Mouse (Mus musculus): ENCODE measurements at regions not wholly inside any gene's neighbourhood (a gene's known extent, or its start where the extent isn't known, plus 50 kb on each side); places are given as distances from the start of the nearest gene placed in this dataset.
A peak's percentile ranks its signal among the peaks of the same experiment; 100 is the strongest.

DNA sequence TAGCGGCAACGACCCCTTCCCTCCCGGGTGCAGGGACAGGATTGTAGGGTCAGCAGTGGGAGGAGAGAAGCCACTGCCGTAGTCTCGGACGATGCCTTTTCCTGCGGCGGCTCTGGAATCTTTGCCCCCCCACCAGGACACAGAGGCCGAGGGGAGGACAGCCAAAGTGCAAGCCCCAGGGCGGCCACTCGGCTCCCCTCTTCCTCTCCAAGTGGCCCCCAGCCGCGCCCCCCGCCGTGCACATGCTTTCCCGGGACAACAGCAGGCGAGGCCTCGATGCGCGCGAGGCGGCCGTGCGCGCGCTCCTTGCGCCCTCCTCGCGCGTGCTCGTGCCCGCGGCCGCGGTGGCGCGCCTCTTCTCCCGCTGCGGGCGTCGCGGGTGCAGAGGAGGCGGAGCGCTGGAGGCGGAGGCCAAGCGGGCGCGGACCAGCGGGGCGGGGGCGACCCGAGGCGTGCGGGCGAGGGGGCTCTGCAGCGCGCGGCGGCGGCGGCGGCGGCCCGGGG, 83.9 kb upstream of the Arhgap32 start:
- Histone ChIP-seq H3K4me2 (ENCODE audit: low read length) (peak overlapping the region; percentile 79), H3K9me3 (ENCODE audit: control insufficient read depth, low read length) (no peaks in the 10 kb centered on the region), H3K9ac (replicated peaks; ENCODE audit: low read length) (peak overlapping the region; percentile 96), H3K36me3 (ENCODE audit: control insufficient read depth, insufficient read depth, low read length) (no peaks in the 10 kb centered on the region), H3K27me3 (ENCODE audit: control insufficient read depth, insufficient read depth, low read length) (no peaks in the 10 kb centered on the region), H3K4me1 (ENCODE audit: control insufficient read depth, insufficient read depth, low read length) (peaks cover 24% of the 10 kb centered on the region), H3K4me3 (replicated peaks; ENCODE audit: low read depth, low read length) (peak overlapping the region; percentile 80), H3K27ac (replicated peaks; ENCODE audit: low read depth, low read length) (peak overlapping the region; percentile 95)
- ATAC-seq (ENCODE audit: low FRiP score, low TSS enrichment) (peak; percentile 92), DNase-seq (peak; percentile 97)
- under 1% methylated on average over 42 of the region's 64 CpGs for WGBS

GRCm38 (mm10) chr9:32032521-32033185, 83.3 kb upstream of the Arhgap32 start:
- Histone ChIP-seq H3K27ac (replicated peaks; ENCODE audit: low read depth, low read length) (peak overlapping the region; percentile 95), H3K9ac (replicated peaks; ENCODE audit: low read length) (peak overlapping the region; percentile 96), H3K4me2 (ENCODE audit: low read length) (peak overlapping the region; percentile 79), H3K36me3 (ENCODE audit: control insufficient read depth, insufficient read depth, low read length) (no peaks in the 10 kb centered on the region), H3K9me3 (ENCODE audit: control insufficient read depth, low read length) (no peaks in the 10 kb centered on the region), H3K4me3 (replicated peaks; ENCODE audit: low read depth, low read length) (peak overlapping the region; percentile 80), H3K27me3 (ENCODE audit: control insufficient read depth, insufficient read depth, low read length) (no peaks in the 10 kb centered on the region), H3K4me1 (ENCODE audit: control insufficient read depth, insufficient read depth, low read length) (peaks cover 24% of the 10 kb centered on the region)
- DNase-seq (peak; percentile 73), ATAC-seq (ENCODE audit: low FRiP score, low TSS enrichment) (peak; percentile 75)
- under 1% methylated on average over 39 of the region's 94 CpGs for WGBS

GRCm38 (mm10) chr9:32033937-32034336, 82.0 kb upstream of the Arhgap32 start:
- Histone ChIP-seq H3K9ac (replicated peaks; ENCODE audit: low read length) (peak overlapping the region; percentile 96), H3K36me3 (ENCODE audit: control insufficient read depth, insufficient read depth, low read length) (no peaks in the 10 kb centered on the region), H3K4me1 (ENCODE audit: control insufficient read depth, insufficient read depth, low read length) (peaks cover 30% of the 10 kb centered on the region), H3K4me3 (replicated peaks; ENCODE audit: low read depth, low read length) (peak overlapping the region; percentile 80), H3K9me3 (ENCODE audit: control insufficient read depth, low read length) (no peaks in the 10 kb centered on the region), H3K27ac (replicated peaks; ENCODE audit: low read depth, low read length) (no peak overlapping the region), H3K4me2 (ENCODE audit: low read length) (peak overlapping the region; percentile 79), H3K27me3 (ENCODE audit: control insufficient read depth, insufficient read depth, low read length) (no peaks in the 10 kb centered on the region)
- ATAC-seq (ENCODE audit: low FRiP score, low TSS enrichment) (no peak), DNase-seq (no peak)
- 15% methylated on average over 6 of the region's 6 CpGs for WGBS

DNA sequence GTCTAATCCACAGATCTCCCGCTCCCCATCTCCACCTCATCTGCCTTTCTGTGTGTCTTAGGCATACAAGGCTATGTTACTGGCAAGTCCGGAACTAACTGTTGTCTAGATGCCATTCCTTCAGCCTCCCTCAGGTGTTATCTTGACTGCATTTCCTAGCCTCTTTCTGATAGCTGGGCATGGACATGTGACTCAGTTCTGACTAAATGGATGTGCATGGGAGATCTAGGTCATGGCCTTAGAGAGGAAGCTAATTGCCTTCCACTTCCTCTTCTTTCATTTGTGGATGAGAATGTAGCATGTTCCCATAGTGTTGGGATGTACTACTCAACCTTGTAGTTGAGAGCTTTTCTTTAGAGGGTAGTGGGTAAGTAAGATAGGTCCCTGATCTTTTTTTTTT, 75.9 kb upstream of the Arhgap32 start:
- H3K9ac ChIP-seq (replicated peaks; ENCODE audit: low read length): no peak overlapping the region
- H3K4me1 ChIP-seq (ENCODE audit: control insufficient read depth, insufficient read depth, low read length): peaks cover 13% of the 10 kb centered on the region
- no peaks in the 10 kb centered on the region for H3K9me3 ChIP-seq (ENCODE audit: control insufficient read depth, low read length)
- no peak overlapping the region for H3K4me2 ChIP-seq (ENCODE audit: low read length)
- DNase-seq: no peak
- H3K36me3 ChIP-seq (ENCODE audit: control insufficient read depth, insufficient read depth, low read length): no peaks in the 10 kb centered on the region
- no peaks in the 10 kb centered on the region for H3K27me3 ChIP-seq (ENCODE audit: control insufficient read depth, insufficient read depth, low read length)
- ATAC-seq (ENCODE audit: low FRiP score, low TSS enrichment): no peak
- H3K27ac ChIP-seq (replicated peaks; ENCODE audit: low read depth, low read length): no peak overlapping the region
- no peak overlapping the region for H3K4me3 ChIP-seq (replicated peaks; ENCODE audit: low read depth, low read length)
- 98% methylated on average over 2 of the region's 2 CpGs for WGBS

- 91% methylated on average over 1 of the region's 1 CpGs for WGBS
- Histone ChIP-seq H3K4me1 (ENCODE audit: control insufficient read depth, insufficient read depth, low read length) (peaks cover 9% of the 10 kb centered on the region; the same call in 1 of the 2 replicates), H3K27ac (replicated peaks; ENCODE audit: low read depth, low read length) (no peak overlapping the region), H3K4me2 (ENCODE audit: low read length) (no peak overlapping the region), H3K9ac (replicated peaks; ENCODE audit: low read length) (no peak overlapping the region), H3K4me3 (replicated peaks; ENCODE audit: low read depth, low read length) (no peak overlapping the region), H3K9me3 (ENCODE audit: control insufficient read depth, low read length) (no peaks in the 10 kb centered on the region), H3K27me3 (ENCODE audit: control insufficient read depth, insufficient read depth, low read length) (no peaks in the 10 kb centered on the region), H3K36me3 (ENCODE audit: control insufficient read depth, insufficient read depth, low read length) (no peaks in the 10 kb centered on the region)
- ATAC-seq (ENCODE audit: low FRiP score, low TSS enrichment): no peak
- DNase-seq: no peak
Observed at GRCm38 (mm10) chr9:32043344-32043743, 72.6 kb upstream of the Arhgap32 start.

DNA sequence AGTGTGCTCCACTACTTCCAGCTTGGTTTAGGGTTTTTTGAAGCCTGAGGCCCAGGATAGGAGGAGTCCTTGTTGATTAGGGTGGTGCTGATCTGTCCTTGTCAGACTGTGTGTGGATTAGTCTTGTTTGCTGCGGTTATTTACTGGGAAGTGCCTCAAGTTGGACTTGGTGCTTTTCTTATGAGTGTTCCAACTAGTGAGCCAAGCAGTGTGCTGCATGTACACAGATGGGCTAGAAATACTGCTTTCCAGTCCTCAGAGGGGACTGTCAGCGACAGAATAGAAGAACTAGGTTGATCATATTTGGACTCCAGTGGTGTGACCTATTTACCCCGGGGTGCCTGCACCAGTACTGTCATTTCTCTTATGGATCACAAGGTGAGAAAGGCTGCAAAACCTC, 69.1 kb upstream of the Arhgap32 start:
- Histone ChIP-seq H3K36me3 (ENCODE audit: control insufficient read depth, insufficient read depth, low read length) (no peaks in the 10 kb centered on the region), H3K9me3 (ENCODE audit: control insufficient read depth, low read length) (no peaks in the 10 kb centered on the region), H3K4me2 (ENCODE audit: low read length) (no peak overlapping the region), H3K27me3 (ENCODE audit: control insufficient read depth, insufficient read depth, low read length) (no peaks in the 10 kb centered on the region), H3K27ac (replicated peaks; ENCODE audit: low read depth, low read length) (no peak overlapping the region), H3K9ac (replicated peaks; ENCODE audit: low read length) (no peak overlapping the region), H3K4me3 (replicated peaks; ENCODE audit: low read depth, low read length) (no peak overlapping the region), H3K4me1 (ENCODE audit: control insufficient read depth, insufficient read depth, low read length) (no peaks in the 10 kb centered on the region)
- DNase-seq (no peak), ATAC-seq (ENCODE audit: low FRiP score, low TSS enrichment) (no peak)
- WGBS: 94% methylated on average over 3 of the region's 3 CpGs

DNA sequence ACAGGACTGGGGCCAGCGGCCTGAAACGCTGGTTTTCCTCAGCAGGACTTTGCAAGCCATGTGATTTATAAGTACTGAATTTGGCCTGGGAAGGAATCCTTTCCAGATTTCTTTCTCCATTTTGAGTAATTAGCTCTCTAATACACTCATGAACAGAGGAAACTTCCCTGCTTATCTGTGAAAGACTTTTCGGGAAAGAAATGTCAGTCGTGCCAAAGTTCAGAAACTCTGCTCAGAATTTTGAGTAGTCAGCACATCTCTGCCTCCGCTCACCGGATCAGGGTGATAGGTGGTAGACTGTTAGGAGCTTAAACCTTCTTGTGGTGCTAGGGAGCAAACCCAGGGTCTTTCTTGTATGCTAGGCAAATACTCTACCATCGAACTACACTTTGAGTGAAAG, 67.0 kb upstream of the Arhgap32 start:
- Histone ChIP-seq H3K9me3 (ENCODE audit: control insufficient read depth, low read length) (no peaks in the 10 kb centered on the region), H3K4me3 (replicated peaks; ENCODE audit: low read depth, low read length) (no peak overlapping the region), H3K9ac (replicated peaks; ENCODE audit: low read length) (no peak overlapping the region), H3K27ac (replicated peaks; ENCODE audit: low read depth, low read length) (no peak overlapping the region), H3K36me3 (ENCODE audit: control insufficient read depth, insufficient read depth, low read length) (no peaks in the 10 kb centered on the region), H3K4me2 (ENCODE audit: low read length) (no peak overlapping the region), H3K27me3 (ENCODE audit: control insufficient read depth, insufficient read depth, low read length) (no peaks in the 10 kb centered on the region), H3K4me1 (ENCODE audit: control insufficient read depth, insufficient read depth, low read length) (peaks cover 5% of the 10 kb centered on the region)
- DNase-seq: no peak
- WGBS: 88% methylated on average over 7 of the region's 7 CpGs
- no peak for ATAC-seq (ENCODE audit: low FRiP score, low TSS enrichment)

GRCm38 (mm10) chr9:32049546-32049945, 66.4 kb upstream of the Arhgap32 start:
- H3K9ac ChIP-seq (replicated peaks; ENCODE audit: low read length): no peak overlapping the region
- no peak overlapping the region for H3K4me3 ChIP-seq (replicated peaks; ENCODE audit: low read depth, low read length)
- DNase-seq (no peak), ATAC-seq (ENCODE audit: low FRiP score, low TSS enrichment) (no peak)
- no peaks in the 10 kb centered on the region for H3K27me3 ChIP-seq (ENCODE audit: control insufficient read depth, insufficient read depth, low read length)
- no peaks in the 10 kb centered on the region for H3K36me3 ChIP-seq (ENCODE audit: control insufficient read depth, insufficient read depth, low read length)
- peaks cover 10% of the 10 kb centered on the region for H3K4me1 ChIP-seq (ENCODE audit: control insufficient read depth, insufficient read depth, low read length)
- 94% methylated on average over 6 of the region's 6 CpGs for WGBS
- H3K27ac ChIP-seq (replicated peaks; ENCODE audit: low read depth, low read length): no peak overlapping the region
- H3K4me2 ChIP-seq (ENCODE audit: low read length): no peak overlapping the region
- H3K9me3 ChIP-seq (ENCODE audit: control insufficient read depth, low read length): no peaks in the 10 kb centered on the region
